ENCODE assay signal across 8 mouse cellular contexts in the genomic region with DNA sequence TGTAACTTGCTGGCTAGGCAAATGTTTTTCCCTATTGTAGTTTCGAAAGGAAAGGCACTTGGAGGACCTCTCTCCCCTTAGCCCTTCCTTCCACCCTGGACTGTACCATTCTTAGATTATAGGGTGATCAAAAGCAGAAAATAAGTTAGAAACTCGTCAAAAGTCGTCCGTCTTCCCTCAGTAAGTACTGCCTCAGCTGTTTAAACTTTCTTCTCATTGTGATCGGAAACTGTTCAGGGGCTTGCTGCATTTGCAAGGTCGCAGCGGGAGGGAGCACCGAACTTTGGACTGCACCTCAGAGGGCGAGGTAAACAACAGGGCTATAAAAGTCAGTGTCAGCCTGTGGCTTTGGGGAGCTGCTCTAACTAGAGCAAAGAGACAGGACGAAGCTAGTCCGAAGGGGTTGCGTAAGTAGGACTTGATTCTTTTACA. TPM values are rescaled to one million over a fixed set of nuclear protein-coding genes. Genes with fewer than 3 reads are reported as not detected.
DNase-seq lines count a peak whose midpoint lies in the region; ATAC-seq lines count a peak whose summit lies in the region.

No protein-coding gene starts in this region.

- peak overlapping the region; percentile 91 for H3K27ac ChIP-seq in heart, embryonic 15.5 days
- peak overlapping the region; percentile 68 for H3K27ac ChIP-seq in liver, embryonic 15.5 days (replicated peaks)
- 0 out of 2 replicates have a peak overlapping the region, but pooled peaks have one; percentile 49 for H3K27ac ChIP-seq in neural tube, embryonic 11.5 days (ENCODE audit: low read depth, low read length)

- peaks cover 3% of the 10 kb centered on the region; the same call in 1 of the 2 replicates for H3K36me3 ChIP-seq in heart, embryonic 15.5 days
- H3K36me3 ChIP-seq in liver, embryonic 15.5 days (replicated peaks): no peaks in the 10 kb centered on the region; the same call in 1 of the 2 replicates
- H3K36me3 ChIP-seq in neural tube, embryonic 11.5 days (ENCODE audit: control insufficient read depth, insufficient read depth, low read length): no peaks in the 10 kb centered on the region

- H3K4me3 ChIP-seq in heart, embryonic 15.5 days: peak overlapping the region; percentile 48
- peak overlapping the region; percentile 54 for H3K4me3 ChIP-seq in liver, embryonic 15.5 days (replicated peaks)
- H3K4me3 ChIP-seq in neural tube, embryonic 11.5 days (ENCODE audit: low read depth, low read length): peak overlapping the region; percentile 19

- peak; percentile 85 for ATAC-seq in heart, embryonic 15.5 days (replicated peaks; ENCODE audit: insufficient number of reproducible peaks, insufficient read depth, low FRiP score, low read depth)
- ATAC-seq in liver, embryonic 15.5 days (ENCODE audit: insufficient read depth): peak; percentile 73
- ATAC-seq in neural tube, embryonic 11.5 days (ENCODE audit: insufficient read depth, low FRiP score, low TSS enrichment): peak; percentile 85

- no peaks in the 10 kb centered on the region for H3K9me3 ChIP-seq in heart, embryonic 15.5 days (replicated peaks)
- no peaks in the 10 kb centered on the region for H3K9me3 ChIP-seq in liver, embryonic 15.5 days (replicated peaks)
- no peaks in the 10 kb centered on the region for H3K9me3 ChIP-seq in neural tube, embryonic 11.5 days (ENCODE audit: control insufficient read depth, low read length)

- peaks cover 13% of the 10 kb centered on the region; the same call in 1 of the 2 replicates for H3K4me1 ChIP-seq in heart, embryonic 15.5 days (replicated peaks)
- H3K4me1 ChIP-seq in liver, embryonic 15.5 days (replicated peaks): peaks cover 13% of the 10 kb centered on the region
- H3K4me1 ChIP-seq in neural tube, embryonic 11.5 days (ENCODE audit: control insufficient read depth, insufficient read depth, low read length): no peaks in the 10 kb centered on the region

- peak overlapping the region; percentile 68 for H3K4me2 ChIP-seq in heart, embryonic 15.5 days
- H3K4me2 ChIP-seq in liver, embryonic 15.5 days: peak overlapping the region; percentile 58
- H3K4me2 ChIP-seq in neural tube, embryonic 11.5 days (ENCODE audit: low read depth): peak overlapping the region; percentile 40

- H3K27me3 ChIP-seq in heart, embryonic 15.5 days: no peaks in the 10 kb centered on the region
- H3K27me3 ChIP-seq in liver, embryonic 15.5 days: no peaks in the 10 kb centered on the region
- H3K27me3 ChIP-seq in neural tube, embryonic 11.5 days (ENCODE audit: control insufficient read depth, insufficient read depth, low read length): no peaks in the 10 kb centered on the region

- peak overlapping the region; percentile 43 for H3K9ac ChIP-seq in heart, embryonic 15.5 days
- 0 out of 2 replicates have a peak overlapping the region, but pooled peaks have one; percentile 15 for H3K9ac ChIP-seq in liver, embryonic 15.5 days
- H3K9ac ChIP-seq in neural tube, embryonic 11.5 days (ENCODE audit: low read length): peak overlapping the region; percentile 56

- WGBS in heart, embryonic 15.5 days: 3% methylated on average over 12 of the region's 12 CpGs
- WGBS in liver, embryonic 15.5 days (ENCODE audit: insufficient replicate concordance): 1% methylated on average over 12 of the region's 12 CpGs
- WGBS in neural tube, embryonic 11.5 days: 1% methylated on average over 12 of the region's 12 CpGs

- peak; percentile 32 to 64 for DNase-seq in CD8-positive naive resting alpha-beta T cell, adult 2 months (ENCODE audit: low read depth in 2 of 2, low spot score in 2 of 2)
- DNase-seq in c-Kit-negative CD71-positive TER-119-positive erythroid progenitor cells, embryonic 14.5 days (ENCODE audit: low read depth, low spot score): peak; percentile 2
- DNase-seq in fibroblast of lung, adult 2 months (ENCODE audit: low read depth): peak; percentile 68
- DNase-seq in kidney, postnatal 14 days: peak; percentile 91
- peak; percentile 77 for DNase-seq in neural tube, embryonic 11.5 days (ENCODE audit: low spot score)
- DNase-seq in testis, postnatal 10 days (ENCODE audit: low spot score): peak; percentile 74

RNA-seq across cellular contexts. Expression of a gene that starts 2.3 kb away (rescaled TPM):
- polyA plus RNA-seq in heart, embryonic 15.5 days (2015; fragmentation: Nextera tagmentation; extraction: Ambion mirVana): 162 and 165 TPM in 2 replicates
- polyA plus RNA-seq in liver, embryonic 15.5 days (2015; fragmentation: Nextera tagmentation; extraction: Ambion mirVana): 703 and 863 TPM in 2 replicates
- 91.8 and 92.2 TPM in 2 replicates for polyA plus RNA-seq in neural tube, embryonic 11.5 days (2014; fragmentation: Nextera tagmentation; extraction: Ambion mirVana)

RNA-seq across cellular contexts. Expression of a gene that starts 32.7 kb away (rescaled TPM):
- polyA plus RNA-seq in heart, embryonic 15.5 days (2015; fragmentation: Nextera tagmentation; extraction: Ambion mirVana): 0.20 and 0.25 TPM in 2 replicates
- polyA plus RNA-seq in liver, embryonic 15.5 days (2015; fragmentation: Nextera tagmentation; extraction: Ambion mirVana): 0.78 and 1.1 TPM in 2 replicates
- polyA plus RNA-seq in neural tube, embryonic 11.5 days (2014; fragmentation: Nextera tagmentation; extraction: Ambion mirVana): not detected in 2 replicates

Comparison
In these comparisons a context has a peak if more than half of its experiments do, and no peak if none do; other contexts are left out.
1. Peak in every context shown above with its lines: DNase-seq, ATAC-seq, H3K4me3 ChIP-seq and H3K27ac ChIP-seq.
2. DNase-seq: peak in every context shown above with its lines; median percentile 91 in kidney, postnatal 14 days; 77 in neural tube, embryonic 11.5 days; 74 in testis, postnatal 10 days; 68 in fibroblast of lung, adult 2 months; 48 in CD8-positive naive resting alpha-beta T cell, adult 2 months; 2 in c-Kit-negative CD71-positive TER-119-positive erythroid progenitor cells, embryonic 14.5 days.